Mouse (Mus musculus): Measurements from ENCODE around the gene Txk.

DNA sequence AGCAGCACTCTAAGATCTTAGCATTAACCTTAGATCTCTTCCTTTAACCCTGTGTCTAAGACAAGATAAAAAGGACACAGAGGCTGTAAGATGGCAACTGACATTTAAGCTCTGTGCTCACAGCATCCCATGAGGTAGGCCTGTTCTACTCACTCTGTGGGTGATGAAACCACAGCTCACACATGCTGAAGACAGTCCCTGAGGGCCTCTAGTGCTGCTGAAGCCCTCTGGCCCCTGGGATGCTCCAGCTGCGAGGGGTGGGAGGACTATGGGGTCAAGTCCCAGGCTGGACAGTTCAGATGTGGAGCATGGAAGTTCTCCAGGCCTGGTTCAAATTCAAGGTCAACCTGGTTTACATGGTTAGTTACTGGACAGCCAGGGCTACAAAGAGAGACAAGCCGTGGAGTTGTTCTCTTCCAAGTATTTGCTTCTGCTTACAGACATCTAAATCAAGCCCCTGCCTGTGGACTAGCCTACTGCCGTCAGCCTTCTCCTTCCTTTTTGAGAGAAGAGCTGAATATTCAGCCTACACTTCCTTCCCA lies 40.8 kb upstream of the Txk start:
- TF ChIP-seq CTCF (conservative IDR thresholded peaks at IDR 0.05; ENCODE audit: low read length) (no peak), POU5F1 (IDR thresholded peaks at IDR 0.05; ENCODE audit: borderline replicate concordance, low read length) (no peak)

Measured in E14TG2a.4 (cell line).